39 mouse cellular contexts compared by ENCODE assay signal in the genomic region with DNA sequence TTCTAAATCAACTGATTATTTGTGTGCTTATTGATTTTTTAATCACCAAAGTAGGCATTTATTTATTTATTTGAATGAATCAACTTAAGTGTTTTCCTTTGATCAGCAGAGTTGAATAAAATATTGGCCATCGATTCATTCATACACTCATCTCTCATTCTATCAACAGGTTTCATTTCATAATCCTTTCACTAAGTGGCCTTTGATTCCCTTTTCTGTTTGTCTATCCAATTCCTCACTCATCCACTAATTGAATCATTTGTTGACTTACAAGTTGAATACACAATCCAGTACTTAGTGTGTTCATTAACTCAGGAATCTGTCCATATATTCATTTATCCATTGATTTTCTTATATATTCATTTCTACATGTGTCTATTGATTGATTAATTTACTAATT. TPM values are rescaled to one million over a fixed set of nuclear protein-coding genes. Genes with fewer than 3 reads are reported as not detected.
"Had no signal": no experiment of that assay in that cellular context is flagged by ENCODE, and none has a peak within 500 bp of the region (broad histone marks: within the 10 kb centered on the region; RNA-seq: fewer than 3 reads in every experiment).

No protein-coding gene starts in this region.

- H3K36me3 ChIP-seq: embryonic facial prominence, embryonic 10.5 days; embryonic facial prominence, embryonic 12.5 days; embryonic facial prominence, embryonic 13.5 days; embryonic facial prominence, embryonic 15.5 days; forebrain, embryonic 10.5 days; forebrain, embryonic 12.5 days; forebrain, embryonic 15.5 days had no signal

- DNase-seq: cerebellum, adult 8-10 months; cerebellum, adult 9-10 months; cerebellum, adult 9-11 months; cerebellum, postnatal 10 days; cerebellum, postnatal 14 days; cerebellum, postnatal 25 days; cerebellum, postnatal 36 days; embryo, embryonic 11 days; forebrain, postnatal 0 days; gastrocnemius, adult 2 months; gastrocnemius, postnatal 10 days; gastrocnemius, postnatal 14 days; gastrocnemius, postnatal 25 days; gastrocnemius, postnatal 36 days; heart, adult 11 months; heart, adult 18-20 months; heart, adult 2 months had no signal

- H3K4me3 ChIP-seq: embryonic facial prominence, embryonic 10.5 days; embryonic facial prominence, embryonic 12.5 days; embryonic facial prominence, embryonic 13.5 days; embryonic facial prominence, embryonic 15.5 days; erythroblast, embryonic 14.5 days; forebrain, embryonic 10.5 days; forebrain, embryonic 12.5 days; forebrain, embryonic 13.5 days; forebrain, embryonic 15.5 days; gastrocnemius, adult 2 months; heart, adult 2 months had no signal

- H3K27me3 ChIP-seq: embryonic facial prominence, embryonic 12.5 days; embryonic facial prominence, embryonic 13.5 days; embryonic facial prominence, embryonic 15.5 days; forebrain, embryonic 12.5 days; forebrain, embryonic 13.5 days; forebrain, embryonic 15.5 days had no signal

- H3K9me3 ChIP-seq: embryonic facial prominence, embryonic 15.5 days had no signal

- H3K4me1 ChIP-seq: embryonic facial prominence, embryonic 10.5 days; embryonic facial prominence, embryonic 12.5 days; embryonic facial prominence, embryonic 13.5 days; embryonic facial prominence, embryonic 15.5 days; forebrain, embryonic 10.5 days; forebrain, embryonic 12.5 days; forebrain, embryonic 13.5 days; forebrain, embryonic 15.5 days had no signal

- H3K9ac ChIP-seq: embryonic facial prominence, embryonic 12.5 days; embryonic facial prominence, embryonic 13.5 days; embryonic facial prominence, embryonic 15.5 days; forebrain, embryonic 12.5 days; forebrain, embryonic 13.5 days; forebrain, embryonic 15.5 days; forebrain, postnatal 0 days had no signal

- ATAC-seq: forebrain, embryonic 13.5 days; forebrain, embryonic 14.5 days; forebrain, embryonic 15.5 days; forebrain, embryonic 16.5 days; forebrain, postnatal 0 days had no signal

- H3K4me2 ChIP-seq: embryonic facial prominence, embryonic 12.5 days; embryonic facial prominence, embryonic 13.5 days; embryonic facial prominence, embryonic 15.5 days; forebrain, embryonic 12.5 days; forebrain, embryonic 13.5 days; forebrain, embryonic 15.5 days had no signal

- H3K27ac ChIP-seq: embryonic facial prominence, embryonic 10.5 days; embryonic facial prominence, embryonic 12.5 days; embryonic facial prominence, embryonic 13.5 days; embryonic facial prominence, embryonic 15.5 days; forebrain, embryonic 10.5 days; forebrain, embryonic 12.5 days; forebrain, embryonic 13.5 days; forebrain, embryonic 15.5 days; gastrocnemius, adult 2 months; heart, adult 2 months had no signal

RNA-seq across cellular contexts. Expression of gene Cyp2b13, which starts 26.1 kb away (rescaled TPM):
- total RNA-seq: common myeloid progenitor, adult 5-6 weeks; forebrain, postnatal 0 days; gastrocnemius, adult 18-20 months; gastrocnemius, adult 2 months; gastrocnemius, adult 8-10 months; gastrocnemius, postnatal 10 days; gastrocnemius, postnatal 14 days; gastrocnemius, postnatal 25 days; gastrocnemius, postnatal 36 days; gastrocnemius, postnatal 4 days; granulocyte monocyte progenitor cell, adult 5-6 weeks; heart, adult 2 months had no signal
- polyA plus RNA-seq: cortical plate, adult 2 months; embryonic facial prominence, embryonic 10.5 days; embryonic facial prominence, embryonic 11.5 days; embryonic facial prominence, embryonic 12.5 days; embryonic facial prominence, embryonic 13.5 days; embryonic facial prominence, embryonic 14.5 days; embryonic facial prominence, embryonic 15.5 days; erythroblast, embryonic 14.5 days; forebrain, embryonic 10.5 days; forebrain, embryonic 11.5 days; forebrain, embryonic 12.5 days; forebrain, embryonic 13.5 days; forebrain, embryonic 14.5 days; forebrain, embryonic 15.5 days; forebrain, embryonic 16.5 days; forebrain, postnatal 0 days; frontal cortex, adult 2 months; gonadal fat pad, adult 2 months; heart, adult 2 months had no signal
